Mouse (Mus musculus) cerebellum, adult 2 months (tissue): ENCODE measurements around the gene Sbf2.

Source experiments
- CTCF ChIP-seq: fragments of 200-500 bp; IDR thresholded peaks from 2 replicates; pipeline ENCODE4 v1.5.1; 2011; ENCODE audit warnings: low read depth, mild to moderate bottlenecking, control low read depth, low read length, moderate library complexity, borderline replicate concordance; ENCODE audit not compliant: insufficient read depth
- POLR2A ChIP-seq: fragments of 200-500 bp; IDR thresholded peaks from 2 replicates; pipeline ENCODE4 v1.6.1; 2011; ENCODE audit warnings: low read length, control low read depth, borderline replicate concordance; ENCODE audit not compliant: insufficient read depth

GRCm38 (mm10) chr7:110269777-110270176 is 344.9 kb downstream of the Sbf2 start:
- TF ChIP-seq POLR2A (no peak), CTCF (no peak)
